Mouse (Mus musculus) lung, adult 18-20 months (tissue): ENCODE measurements around the gene Ctdspl.

ENCODE experiments used
- DNase-seq, 2 experiments: peaks; one replicate each; pipeline ENCODE4 v3.0.0; 2022; ENCODE audit warnings: mixed read lengths in 2 of 2

The Ctdspl gene

GRCm38 (mm10) chr9:119031038-119031437 lies 104.8 kb downstream of the Ctdspl start:
- DNase-seq: no peak

- peak; percentile 66 to 69 for DNase-seq
Measured at GRCm38 (mm10) chr9:119031772-119032171, 105.5 kb downstream of the Ctdspl start.

GRCm38 (mm10) chr9:119032538-119032937 lies 106.3 kb downstream of the Ctdspl start:
- no peak for DNase-seq

GRCm38 (mm10) chr9:119033111-119033921 lies 107.1 kb downstream of the Ctdspl start:
- no peak for DNase-seq

GRCm38 (mm10) chr9:119034069-119034468 lies 107.8 kb downstream of the Ctdspl start:
- DNase-seq: no peak

GRCm38 (mm10) chr9:119034676-119035665 lies 108.7 kb downstream of the Ctdspl start:
- no peak for DNase-seq

GRCm38 (mm10) chr9:119035836-119036235 lies 109.6 kb downstream of the Ctdspl start:
- DNase-seq: peak; percentile 65 to 69

- DNase-seq: no peak
Measured at GRCm38 (mm10) chr9:119037076-119037730, 111.0 kb downstream of the Ctdspl start.

- no peak for DNase-seq
Measured at GRCm38 (mm10) chr9:119038574-119038973, 112.3 kb downstream of the Ctdspl start.

- DNase-seq: peak in 1 of 2 experiments; percentile 48
Measured at GRCm38 (mm10) chr9:119040101-119040775, 114.0 kb downstream of the Ctdspl start.

- no peak for DNase-seq
Measured at GRCm38 (mm10) chr9:119048182-119048903, 122.1 kb downstream of the Ctdspl start.

GRCm38 (mm10) chr9:119051158-119051557 lies 124.9 kb downstream of the Ctdspl start:
- peak in 1 of 2 experiments; percentile 59 for DNase-seq

GRCm38 (mm10) chr9:119052154-119052944 lies 126.1 kb downstream of the Ctdspl start, which contains the start of gene Vill:
Vill (plus strand) TSS chr9:119052778.
- peak; percentile 81 to 88 for DNase-seq

GRCm38 (mm10) chr9:119053964-119054576 lies 127.8 kb downstream of the Ctdspl start:
- DNase-seq: peak in 1 of 2 experiments; percentile 66

- DNase-seq: no peak
Measured at GRCm38 (mm10) chr9:119055336-119055735, 129.1 kb downstream of the Ctdspl start.

GRCm38 (mm10) chr9:119058245-119058644 lies 132.0 kb downstream of the Ctdspl start:
- DNase-seq: no peak

GRCm38 (mm10) chr9:119060701-119061100 lies 134.4 kb downstream of the Ctdspl start:
- no peak for DNase-seq

- peak; percentile 34 to 54 for DNase-seq
Measured at GRCm38 (mm10) chr9:119063036-119063644, 136.9 kb downstream of the Ctdspl start.

- DNase-seq: no peak
Measured at GRCm38 (mm10) chr9:119064296-119064695, 138.0 kb downstream of the Ctdspl start.

- peak; percentile 73 to 82 for DNase-seq
Measured at GRCm38 (mm10) chr9:119067601-119068000, 141.3 kb downstream of the Ctdspl start.
